Mouse (Mus musculus): ENCODE measurements around the gene Ptgdr2.

GRCm38 (mm10) chr19:10892201-10892600 lies 44.8 kb upstream of the Ptgdr2 start:
- no peak for TF ChIP-seq CTCF (IDR thresholded peaks at IDR 0.05; ENCODE audit: borderline replicate concordance, control insufficient read depth, extremely low read depth, insufficient read depth, low read length, poor library complexity)
- no peak for TF ChIP-seq POLR2A (IDR thresholded peaks at IDR 0.05; ENCODE audit: control insufficient read depth, extremely low read depth, insufficient read depth, low read length, poor library complexity)
